Mouse (Mus musculus) E14TG2a.4 (cell line): ENCODE data around the gene Sv2b.

Source experiments
- CTCF ChIP-seq: conservative IDR thresholded peaks from 2 replicates; pipeline ENCODE4 v1.5.1; 2014; ENCODE audit warnings: low read length
- NANOG ChIP-seq: IDR thresholded peaks from 2 replicates; pipeline ENCODE4 v1.6.1; 2014; ENCODE audit warnings: borderline replicate concordance, low read length, mixed read lengths
- POU5F1 ChIP-seq: IDR thresholded peaks from 2 replicates; pipeline ENCODE4 v1.6.1; 2014; ENCODE audit warnings: low read length, borderline replicate concordance

DNA sequence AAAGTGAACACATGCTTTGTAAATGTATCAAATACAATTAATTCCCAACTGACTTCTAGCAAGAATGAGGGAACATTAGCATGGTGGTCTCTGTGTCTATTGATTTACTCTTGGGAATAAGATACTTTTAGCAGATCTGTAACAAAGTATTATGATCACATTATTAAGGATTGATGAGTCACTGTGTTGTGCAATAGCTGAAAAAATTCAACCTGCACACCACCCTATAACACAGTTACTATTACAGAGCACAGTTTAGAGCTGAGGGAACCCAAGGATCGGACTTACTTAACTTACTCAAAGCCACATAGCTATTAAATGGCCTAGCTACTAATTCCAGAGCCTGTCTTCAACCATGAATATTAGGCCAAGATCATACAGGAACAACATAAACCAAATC is 72.7 kb downstream of the Sv2b start:
- TF ChIP-seq CTCF, result no peak
- TF ChIP-seq POU5F1, result no peak
- TF ChIP-seq NANOG, result no peak
